Mouse (Mus musculus) lung, adult 2 months (tissue): ENCODE data around the gene 2200002J24Rik. TPM values are rescaled to one million over a fixed set of nuclear protein-coding genes. Genes with fewer than 3 reads are reported as not detected.
A peak's percentile ranks its signal among the peaks of the same experiment; 100 is the strongest.
"Not testable (repeated sequence)": the region's sequence is repeated elsewhere in the genome, so short reads cannot be mapped to it uniquely, and the experiment has no call there.

Experiments
- DNase-seq: peaks from one replicate; pipeline ENCODE4 v3.0.0; 2022
- H3K4me1 ChIP-seq: fragments of 200-500 bp; 2 replicates; pipeline ENCODE4 v1.6.1; 2011; ENCODE audit warnings: low read length; ENCODE audit not compliant: control insufficient read depth, insufficient read depth
- H3K4me3 ChIP-seq: fragments of 200-500 bp; replicated peaks from 2 replicates; pipeline ENCODE3; 2011; ENCODE audit warnings: low read depth, mild to moderate bottlenecking, control low read depth, low read length; ENCODE audit errors: extremely low read depth
- CTCF ChIP-seq: fragments of 200-500 bp; IDR thresholded peaks from 2 replicates; pipeline ENCODE4 v1.5.1; 2011; ENCODE audit warnings: mild to moderate bottlenecking, low read length, control low read depth; ENCODE audit not compliant: insufficient read depth
- POLR2A ChIP-seq: fragments of 200-500 bp; IDR thresholded peaks from 2 replicates; pipeline ENCODE4 v1.6.1; 2011; ENCODE audit warnings: low read depth, mild to moderate bottlenecking, control low read depth, low read length, borderline replicate concordance; ENCODE audit errors: extremely low read depth
- WGBS: fragments of 180-500 bp; shearing (Covaris S2); methylation state at CpG from one replicate; pipeline ENCODE4 v1.1.7; 2018; 5-methylcytosine and 5-hydroxymethylcytosine counted together
- polyA plus RNA-seq: library from polyadenylated mRNA; depleted of rRNA; stranded (reverse); fragments of >200 nt; gene quantifications from 2 replicates; pipeline ENCODE4 v1.2.3, GENCODE M21; 2012; rRNA removed

2200002J24Rik gene
- polyA plus RNA-seq, 1 experiment, result not detected

DNA sequence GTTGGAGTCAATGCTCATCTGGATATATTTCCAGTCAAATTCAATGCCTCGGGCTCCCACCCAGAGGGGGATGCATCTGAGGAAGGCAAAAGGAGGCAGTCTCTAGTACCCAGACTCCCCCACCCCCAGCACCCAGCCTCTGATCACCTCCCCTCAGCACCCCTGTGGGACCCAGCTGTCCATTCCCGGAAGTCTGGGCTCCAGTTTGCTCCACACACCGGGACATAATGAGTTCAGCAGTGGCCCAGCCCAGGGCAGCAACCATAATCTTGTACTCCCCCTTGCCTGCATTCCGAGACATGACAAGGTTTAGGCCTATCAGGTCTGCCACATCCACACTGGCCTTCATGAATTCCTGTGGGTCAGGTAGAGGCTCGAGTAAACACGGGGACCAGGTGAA, 29.5 kb downstream of the 2200002J24Rik start:
- DNase-seq, result no peak
- TF ChIP-seq CTCF (no peak), POLR2A (no peak)
- Histone ChIP-seq H3K4me3 (no peak overlapping the region), H3K4me1 (peaks cover 15% of the 10 kb centered on the region; the same call in 1 of the 2 replicates)
- WGBS, result 74% methylated on average over 6 of the region's 6 CpGs

DNA sequence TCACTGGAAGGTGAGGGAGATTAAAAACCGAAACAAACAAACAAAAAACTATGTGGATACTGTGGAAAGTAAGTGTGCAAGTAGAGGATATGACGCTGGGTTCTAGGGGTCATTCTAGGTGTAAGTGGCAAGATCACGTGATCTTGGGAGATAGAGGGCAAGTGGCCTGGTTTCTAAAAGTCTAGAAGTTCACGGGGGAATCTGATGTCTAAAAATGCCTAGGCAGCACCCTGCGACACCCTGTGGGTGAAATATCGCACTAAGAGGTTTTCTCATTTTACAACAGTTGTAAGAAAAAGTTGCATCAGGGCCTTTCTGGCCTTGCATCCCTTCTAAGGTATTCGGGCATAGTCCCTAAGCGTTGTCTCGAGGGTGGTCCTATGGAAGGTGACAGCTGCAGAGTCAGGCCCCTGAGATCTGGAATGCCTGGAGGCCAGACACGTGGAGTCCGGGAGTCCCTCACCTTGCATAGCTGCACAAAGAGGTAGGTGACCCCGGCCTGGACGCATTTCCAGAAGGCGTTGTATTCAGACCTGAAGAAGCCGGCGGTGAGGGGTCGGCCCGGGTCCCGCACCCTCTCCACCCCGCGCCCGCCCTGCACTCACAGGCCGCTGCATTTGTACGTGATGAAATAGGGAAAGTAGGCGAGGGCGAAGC, 30.1 kb downstream of the 2200002J24Rik start:
- 5% methylated on average over 26 of the region's 26 CpGs for WGBS
- TF ChIP-seq POLR2A (no peak), CTCF (no peak)
- H3K4me1 ChIP-seq, result peaks cover 15% of the 10 kb centered on the region; the same call in 1 of the 2 replicates
- no peak for DNase-seq
- H3K4me3 ChIP-seq, result peak overlapping the region; percentile 88

DNA sequence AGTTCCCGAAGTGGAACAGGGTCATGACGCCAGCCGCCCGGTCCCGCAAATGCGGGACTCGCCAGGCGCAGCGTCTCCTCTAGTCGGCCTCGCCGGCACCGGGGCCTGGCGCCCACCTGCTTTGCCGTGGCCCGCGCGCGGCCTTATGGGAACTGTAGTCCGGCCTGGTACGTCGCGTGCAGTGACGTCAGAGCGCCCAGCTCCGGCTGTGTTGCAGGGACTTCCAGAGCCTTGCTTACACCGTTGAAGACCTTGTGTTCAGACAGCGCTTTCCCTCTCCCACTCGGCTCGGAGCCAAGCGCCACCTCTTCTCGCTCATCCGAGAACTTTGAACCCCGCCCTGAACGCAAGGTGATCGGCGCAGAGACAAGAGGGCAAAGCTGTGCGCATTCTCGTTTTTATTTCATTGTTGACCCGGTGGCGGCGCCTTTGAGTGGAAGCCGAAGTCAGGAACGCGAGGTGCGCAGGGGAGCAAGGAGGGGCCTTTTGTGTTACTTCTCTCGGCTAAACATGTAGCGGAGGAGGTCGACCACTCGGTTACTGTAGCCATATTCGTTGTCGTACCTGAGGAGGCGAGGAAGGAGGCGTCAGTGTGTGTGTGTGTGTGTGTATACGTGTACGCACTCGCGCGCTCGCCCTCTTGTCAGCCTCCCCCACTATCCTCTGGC, 30.8 kb downstream of the 2200002J24Rik start, which contains the start of gene Tmem147:
Tmem147 (minus strand) TSS at position 145 of the 668 bp plus-strand sequence.
- Histone ChIP-seq H3K4me1 (peaks cover 15% of the 10 kb centered on the region; the same call in 1 of the 2 replicates), H3K4me3 (peak within 1 kb of the TSS; percentile 88)
- peak; percentile 97 for DNase-seq
- under 1% methylated on average over 60 of the region's 60 CpGs for WGBS
- TF ChIP-seq CTCF (0 out of 2 replicates have a peak, but pooled peaks have one; percentile 11), POLR2A (peak; percentile 87; the same call in 1 of the 2 replicates)

DNA sequence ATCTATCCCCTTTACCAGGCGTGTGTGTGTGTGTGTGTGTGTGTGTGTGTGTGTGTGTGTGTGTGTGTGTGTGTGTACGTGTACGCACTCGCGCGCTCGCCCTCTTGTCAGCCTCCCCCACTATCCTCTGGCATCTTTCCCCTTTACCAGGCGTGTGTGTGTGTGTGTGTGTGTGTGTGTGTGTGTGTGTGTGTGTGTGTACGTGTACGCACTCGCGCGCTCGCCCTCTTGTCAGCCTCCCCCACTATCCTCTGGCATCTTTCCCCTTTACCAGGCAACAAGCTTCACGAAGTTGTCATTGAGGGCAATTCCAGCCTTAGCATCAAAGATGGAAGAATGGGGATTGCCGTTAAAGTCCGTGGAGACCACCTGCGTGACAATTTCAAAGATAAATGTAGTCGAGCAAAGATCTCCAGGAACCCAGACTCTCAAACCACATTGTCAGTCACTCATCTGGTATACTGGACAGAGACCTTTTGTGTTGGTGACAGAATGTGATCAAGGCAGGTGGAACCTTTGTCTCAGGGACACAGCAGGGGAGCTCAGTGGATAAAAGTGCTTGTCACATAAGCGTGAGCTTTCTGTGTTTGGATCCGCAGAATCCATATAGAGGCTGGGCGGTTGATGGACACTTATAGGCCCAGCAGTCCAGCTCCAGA, 31.5 kb downstream of the 2200002J24Rik start:
- not testable (repeated sequence) for DNase-seq
- H3K4me3 ChIP-seq, result peak overlapping the region; percentile 22
- H3K4me1 ChIP-seq, result peaks cover 15% of the 10 kb centered on the region; the same call in 1 of the 2 replicates
- WGBS, result 14% methylated on average over 19 of the region's 22 CpGs

DNA sequence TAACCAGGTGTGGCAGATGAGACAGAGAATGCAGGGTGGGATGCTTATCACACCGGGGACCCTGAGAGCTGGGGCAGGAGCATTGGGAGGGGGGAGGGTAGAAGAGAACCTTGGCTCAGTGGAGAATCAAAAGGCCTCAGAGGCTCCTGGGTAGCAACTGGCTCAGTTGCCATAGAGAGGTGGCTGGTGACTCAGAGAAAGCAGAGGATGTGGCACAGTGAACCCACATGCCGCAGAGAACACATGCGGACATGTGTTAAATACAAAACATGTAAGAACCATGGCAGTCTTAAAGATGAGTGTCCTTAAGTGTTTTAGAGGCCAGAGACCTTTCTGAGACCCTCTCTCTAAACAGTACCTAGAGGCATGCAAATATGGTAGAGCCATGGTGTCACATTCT, 37.5 kb downstream of the 2200002J24Rik start:
- DNase-seq, result no peak
- no peak overlapping the region for H3K4me3 ChIP-seq
- WGBS, result 83% methylated on average over 3 of the region's 3 CpGs
- TF ChIP-seq CTCF (no peak), POLR2A (no peak)
- H3K4me1 ChIP-seq, result no peaks in the 10 kb centered on the region

DNA sequence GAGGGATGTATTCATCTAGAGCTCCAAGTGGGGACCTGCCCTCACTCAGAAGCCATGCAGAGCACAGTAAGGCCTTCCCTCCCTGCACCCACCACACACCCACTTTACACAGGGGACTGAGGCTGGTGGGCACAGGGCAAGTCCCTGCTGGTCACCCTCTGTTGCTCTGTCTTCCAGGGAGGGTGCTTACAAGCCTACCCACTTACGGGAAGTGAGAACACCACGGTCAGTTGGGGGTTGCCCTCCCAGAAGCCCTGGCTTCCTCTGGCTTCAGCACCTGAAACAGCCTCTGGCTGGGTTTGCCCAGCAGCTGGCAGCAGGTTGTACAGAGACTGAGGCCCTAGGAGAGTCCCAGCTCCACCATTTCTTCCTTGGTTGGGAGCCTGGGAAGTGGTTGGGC, 43.8 kb downstream of the 2200002J24Rik start:
- H3K4me3 ChIP-seq, DNase-seq, H3K4me1 ChIP-seq: not testable (repeated sequence)
- 71% methylated on average over 2 of the region's 2 CpGs for WGBS

DNA sequence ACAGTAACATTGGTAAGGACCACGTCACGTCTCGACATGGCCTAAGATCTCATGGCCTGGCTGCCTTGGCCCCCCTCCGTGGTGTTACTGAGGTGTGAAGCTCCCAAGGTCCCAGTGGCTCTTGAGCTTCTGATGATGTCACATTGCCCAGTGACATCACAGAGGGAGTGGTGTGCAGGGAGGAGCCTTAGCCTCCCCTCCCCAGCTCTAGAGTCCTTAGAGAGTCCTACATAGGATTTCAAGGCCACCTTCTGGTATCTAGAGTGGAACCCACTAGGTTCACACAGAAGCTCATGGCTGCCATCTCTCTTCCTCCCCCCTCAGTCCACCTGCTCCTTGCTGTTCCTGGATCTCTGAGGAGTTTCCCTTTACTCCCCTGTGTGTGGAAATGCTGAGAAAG, 44.9 kb downstream of the 2200002J24Rik start, which contains the start of gene Gapdhs:
Gapdhs (minus strand) TSS at position 65 of the 400 bp plus-strand sequence.
- DNase-seq, H3K4me1 ChIP-seq, H3K4me3 ChIP-seq: not testable (repeated sequence)
- WGBS, result 92% methylated on average over 4 of the region's 4 CpGs

DNA sequence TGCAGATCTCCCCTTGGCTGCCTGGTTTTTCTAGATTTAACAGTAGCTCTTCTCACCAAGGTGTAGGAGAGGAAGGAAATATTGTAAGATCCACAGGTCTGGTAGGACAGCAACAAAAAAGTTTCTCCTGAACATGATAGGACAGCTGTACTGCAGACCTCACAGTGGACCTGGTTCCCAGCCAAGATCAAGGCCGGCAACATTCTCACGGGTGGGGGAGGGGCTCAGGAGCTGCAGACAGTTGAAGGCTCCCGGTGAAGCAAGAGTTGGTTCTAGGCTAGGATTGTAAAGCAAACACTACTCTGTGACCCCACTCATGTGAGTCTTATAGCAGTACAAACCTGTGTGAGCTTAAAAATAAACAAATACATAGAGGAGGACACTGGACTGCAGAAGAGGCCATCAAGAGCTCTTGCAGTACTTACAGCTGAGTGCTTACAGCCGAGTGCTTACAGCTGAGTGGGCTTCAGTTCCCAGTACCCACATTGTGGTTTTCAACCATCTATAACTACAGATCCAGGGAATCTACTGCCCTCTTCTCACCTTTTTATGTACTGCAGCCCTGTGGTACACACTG, 45.4 kb downstream of the 2200002J24Rik start:
- 25% methylated on average over 4 of the region's 4 CpGs for WGBS
- no peaks in the 10 kb centered on the region for H3K4me1 ChIP-seq
- DNase-seq, result peak; percentile 54
- H3K4me3 ChIP-seq, result no peak overlapping the region
- no peak for TF ChIP-seq CTCF
- no peak for TF ChIP-seq POLR2A

DNA sequence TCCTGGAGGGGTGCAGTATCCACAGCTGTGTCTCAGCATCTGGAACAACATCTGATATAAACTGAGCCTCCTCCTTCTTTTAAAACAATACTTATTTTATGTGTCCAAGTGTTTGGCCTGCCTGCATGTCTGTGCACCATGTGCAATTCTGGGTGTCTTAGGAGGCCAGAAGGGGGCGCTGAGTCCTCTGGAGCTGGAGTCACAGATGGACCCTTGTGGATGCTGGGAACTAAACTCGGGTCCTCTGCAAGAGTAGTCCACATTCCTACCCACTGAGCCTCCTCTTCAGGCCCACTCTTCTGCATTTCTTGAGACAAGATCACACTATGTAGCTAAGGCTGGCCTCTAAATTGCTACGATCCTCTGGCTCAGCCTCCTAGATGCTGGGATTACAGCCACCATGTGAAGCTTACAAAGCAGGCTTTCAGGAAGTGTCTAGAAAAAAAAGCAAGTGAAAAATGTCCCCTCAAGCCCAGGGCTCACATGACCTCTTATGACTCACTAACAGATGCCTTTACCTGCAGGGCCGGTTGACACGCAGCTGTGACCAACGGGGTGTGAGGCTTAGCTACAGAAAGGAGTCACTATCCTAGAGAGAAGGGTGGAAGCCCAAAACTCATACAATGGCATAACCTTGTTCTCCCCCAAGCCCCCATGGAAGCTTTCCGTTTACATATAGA, 48.9 kb downstream of the 2200002J24Rik start:
- no peak for DNase-seq
- 79% methylated on average over 7 of the region's 7 CpGs for WGBS
- no peak for TF ChIP-seq CTCF
- TF ChIP-seq POLR2A, result no peak
- Histone ChIP-seq H3K4me3 (no peak overlapping the region), H3K4me1 (no peaks in the 10 kb centered on the region)

Other genes starting within 250 kb of the 2200002J24Rik start
- gene Kirrel2, start 241.2 kb upstream of the 2200002J24Rik start, polyA plus RNA-seq, result not detected in 2 replicates
- not detected in 2 replicates for gene Nphs1, start 240.6 kb upstream of the 2200002J24Rik start, polyA plus RNA-seq
- 0.12 TPM in 1 of 2 replicates, not detected in the other for gene Prodh2, start 205.3 kb upstream of the 2200002J24Rik start, polyA plus RNA-seq
- 21.4 and 24.0 TPM in 2 replicates for gene Arhgap33, start 163.9 kb upstream of the 2200002J24Rik start, polyA plus RNA-seq
- 50.5 and 129 TPM in 2 replicates for gene Hspb6, start 146.7 kb upstream of the 2200002J24Rik start, polyA plus RNA-seq
- 10.2 and 12.4 TPM in 2 replicates for gene Proser3, start 146.6 kb upstream of the 2200002J24Rik start, polyA plus RNA-seq
- gene Lin37, start 139.1 kb upstream of the 2200002J24Rik start, polyA plus RNA-seq, result 27.1 and 29.4 TPM in 2 replicates
- 47.6 and 50.1 TPM in 2 replicates for gene U2af1l4, start 135.6 kb upstream of the 2200002J24Rik start, polyA plus RNA-seq
- 2.2 and 3.9 TPM in 2 replicates for gene Gm49396, start 135.6 kb upstream of the 2200002J24Rik start, polyA plus RNA-seq
- gene Psenen, start 135.3 kb upstream of the 2200002J24Rik start, polyA plus RNA-seq, result 92.5 and 133 TPM in 2 replicates
- 9.6 and 12.0 TPM in 2 replicates for gene Igflr1, start 133.5 kb upstream of the 2200002J24Rik start, polyA plus RNA-seq
- 49.9 and 58.6 TPM in 2 replicates for gene Kmt2b, start 110.2 kb upstream of the 2200002J24Rik start, polyA plus RNA-seq
- gene Zbtb32, start 100.0 kb upstream of the 2200002J24Rik start, polyA plus RNA-seq, result 5.1 and 5.7 TPM in 2 replicates
- gene Upk1a, start 86.1 kb upstream of the 2200002J24Rik start, polyA plus RNA-seq, result 8.5 and 8.6 TPM in 2 replicates
- gene Cox6b1, start 72.8 kb upstream of the 2200002J24Rik start, polyA plus RNA-seq, result 183 and 273 TPM in 2 replicates
- not detected in 2 replicates for gene Etv2, start 63.1 kb upstream of the 2200002J24Rik start, polyA plus RNA-seq
- gene Rbm42, start 48.6 kb upstream of the 2200002J24Rik start, polyA plus RNA-seq, result 78.0 and 79.7 TPM in 2 replicates
- 9.9 and 13.0 TPM in 2 replicates for gene Haus5, start 33.9 kb upstream of the 2200002J24Rik start, polyA plus RNA-seq
- not detected in 2 replicates for gene Pmis2, start 27.3 kb upstream of the 2200002J24Rik start, polyA plus RNA-seq
- gene Atp4a, start 13.3 kb downstream of the 2200002J24Rik start, polyA plus RNA-seq, result not detected in 2 replicates
- gene Tmem147, start 30.6 kb downstream of the 2200002J24Rik start, polyA plus RNA-seq, result 122 and 154 TPM in 2 replicates
- 0.27 and 0.40 TPM in 2 replicates for gene Gapdhs, start 44.8 kb downstream of the 2200002J24Rik start, polyA plus RNA-seq
- 3.8 and 60.4 TPM in 2 replicates for gene Sbsn, start 52.5 kb downstream of the 2200002J24Rik start, polyA plus RNA-seq
- 43.8 and 486 TPM in 2 replicates for gene Dmkn, start 64.8 kb downstream of the 2200002J24Rik start, polyA plus RNA-seq
- 307 TPM in 1 of 2 replicates, not detected in the other for gene Krtdap, start 89.0 kb downstream of the 2200002J24Rik start, polyA plus RNA-seq
- gene Ffar2, start 124.8 kb downstream of the 2200002J24Rik start, polyA plus RNA-seq, result 3.0 and 5.2 TPM in 2 replicates
- not detected in 2 replicates for gene Ffar3, start 157.3 kb downstream of the 2200002J24Rik start, polyA plus RNA-seq
- 0.78 and 1.3 TPM in 2 replicates for gene Ffar1, start 162.6 kb downstream of the 2200002J24Rik start, polyA plus RNA-seq
- 14.4 and 19.3 TPM in 2 replicates for gene Cd22, start 181.4 kb downstream of the 2200002J24Rik start, polyA plus RNA-seq
- 3.3 and 3.7 TPM in 2 replicates for gene Mag, start 215.9 kb downstream of the 2200002J24Rik start, polyA plus RNA-seq
- 0.75 TPM in 1 of 2 replicates, not detected in the other for gene Hamp2, start 225.8 kb downstream of the 2200002J24Rik start, polyA plus RNA-seq
- gene Hamp, start 245.1 kb downstream of the 2200002J24Rik start, polyA plus RNA-seq, result 34.5 and 45.7 TPM in 2 replicates